Mouse (Mus musculus): ENCODE measurements around the gene Prdm2. TPM values are rescaled to one million over a fixed set of nuclear protein-coding genes. Genes with fewer than 3 reads are reported as not detected.

Gene Prdm2
- polyA plus RNA-seq, 1 experiment from 2014 or later: 7.0 TPM

DNA sequence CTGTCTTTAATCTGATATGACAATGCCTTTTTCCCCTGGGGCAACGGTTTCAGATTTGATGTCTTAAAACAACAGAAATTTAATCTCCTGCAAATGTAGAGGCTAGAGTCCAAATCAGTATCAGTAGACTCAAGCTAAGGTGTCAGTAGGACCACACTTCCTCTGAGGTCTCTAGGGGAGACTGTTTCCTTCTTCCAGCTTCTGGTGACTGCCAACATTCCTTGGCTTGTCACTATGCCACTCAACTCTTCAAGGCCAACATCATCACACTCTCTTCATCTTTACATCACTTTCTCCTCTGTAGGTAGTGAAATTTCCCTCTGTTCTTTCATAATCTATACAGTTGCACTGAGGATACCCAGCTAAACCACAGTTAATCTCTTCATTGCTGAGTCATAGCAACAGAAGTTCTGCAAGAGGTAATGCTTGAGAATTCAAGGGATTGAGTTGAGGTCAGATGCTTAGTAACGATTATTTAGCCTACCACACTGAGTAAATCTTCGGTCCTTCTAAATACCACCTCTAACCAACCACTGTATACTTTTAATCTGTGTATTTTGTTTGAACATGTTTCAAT lies 1.5 kb upstream of the Prdm2 start:
- Histone ChIP-seq H3K36me3 (ENCODE audit: control insufficient read depth, insufficient read depth, low read length) (no peaks in the 10 kb centered on the region), H3K4me2 (ENCODE audit: low read depth, low read length) (no peak overlapping the region), H3K9me3 (ENCODE audit: control insufficient read depth, low read length) (no peaks in the 10 kb centered on the region), H3K4me1 (ENCODE audit: control insufficient read depth, insufficient read depth, low read length) (peaks cover 8% of the 10 kb centered on the region; the same call in 1 of the 2 replicates), H3K27ac (ENCODE audit: low read length) (no peak overlapping the region), H3K9ac (ENCODE audit: low read depth, low read length) (no peak overlapping the region), H3K4me3 (ENCODE audit: low read length) (no peak overlapping the region), H3K27me3 (replicated peaks; ENCODE audit: control insufficient read depth, insufficient read depth, low read length) (no peaks in the 10 kb centered on the region)
- ATAC-seq: no peak
- 88% methylated on average over 3 of the region's 3 CpGs for WGBS

- no peak overlapping the region for H3K9ac ChIP-seq (ENCODE audit: low read depth, low read length)
- no peaks in the 10 kb centered on the region for H3K27me3 ChIP-seq (replicated peaks; ENCODE audit: control insufficient read depth, insufficient read depth, low read length)
- 84% methylated on average over 4 of the region's 4 CpGs for WGBS
- H3K36me3 ChIP-seq (ENCODE audit: control insufficient read depth, insufficient read depth, low read length): no peaks in the 10 kb centered on the region
- peaks cover 8% of the 10 kb centered on the region; the same call in 1 of the 2 replicates for H3K4me1 ChIP-seq (ENCODE audit: control insufficient read depth, insufficient read depth, low read length)
- no peaks in the 10 kb centered on the region for H3K9me3 ChIP-seq (ENCODE audit: control insufficient read depth, low read length)
- no peak overlapping the region for H3K27ac ChIP-seq (ENCODE audit: low read length)
- ATAC-seq: no peak
- H3K4me2 ChIP-seq (ENCODE audit: low read depth, low read length): no peak overlapping the region
- H3K4me3 ChIP-seq (ENCODE audit: low read length): no peak overlapping the region
Observed at GRCm38 (mm10) chr4:143213571-143213970, 776 bp upstream of the Prdm2 start.

- WGBS: 98% methylated on average over 3 of the region's 3 CpGs
- Histone ChIP-seq H3K27me3 (replicated peaks; ENCODE audit: control insufficient read depth, insufficient read depth, low read length) (no peaks in the 10 kb centered on the region), H3K36me3 (ENCODE audit: control insufficient read depth, insufficient read depth, low read length) (no peaks in the 10 kb centered on the region), H3K9ac (ENCODE audit: low read depth, low read length) (peak overlapping the region; percentile 95; the same call in 1 of the 2 replicates), H3K27ac (ENCODE audit: low read length) (no peak overlapping the region), H3K4me1 (ENCODE audit: control insufficient read depth, insufficient read depth, low read length) (peaks cover 8% of the 10 kb centered on the region; the same call in 1 of the 2 replicates), H3K9me3 (ENCODE audit: control insufficient read depth, low read length) (no peaks in the 10 kb centered on the region), H3K4me3 (ENCODE audit: low read length) (peak overlapping the region; percentile 87; the same call in 1 of the 2 replicates), H3K4me2 (ENCODE audit: low read depth, low read length) (peak overlapping the region; percentile 93)
- peak; percentile 19 for ATAC-seq
Observed at GRCm38 (mm10) chr4:143213175-143213479, 332 bp upstream of the Prdm2 start.

DNA sequence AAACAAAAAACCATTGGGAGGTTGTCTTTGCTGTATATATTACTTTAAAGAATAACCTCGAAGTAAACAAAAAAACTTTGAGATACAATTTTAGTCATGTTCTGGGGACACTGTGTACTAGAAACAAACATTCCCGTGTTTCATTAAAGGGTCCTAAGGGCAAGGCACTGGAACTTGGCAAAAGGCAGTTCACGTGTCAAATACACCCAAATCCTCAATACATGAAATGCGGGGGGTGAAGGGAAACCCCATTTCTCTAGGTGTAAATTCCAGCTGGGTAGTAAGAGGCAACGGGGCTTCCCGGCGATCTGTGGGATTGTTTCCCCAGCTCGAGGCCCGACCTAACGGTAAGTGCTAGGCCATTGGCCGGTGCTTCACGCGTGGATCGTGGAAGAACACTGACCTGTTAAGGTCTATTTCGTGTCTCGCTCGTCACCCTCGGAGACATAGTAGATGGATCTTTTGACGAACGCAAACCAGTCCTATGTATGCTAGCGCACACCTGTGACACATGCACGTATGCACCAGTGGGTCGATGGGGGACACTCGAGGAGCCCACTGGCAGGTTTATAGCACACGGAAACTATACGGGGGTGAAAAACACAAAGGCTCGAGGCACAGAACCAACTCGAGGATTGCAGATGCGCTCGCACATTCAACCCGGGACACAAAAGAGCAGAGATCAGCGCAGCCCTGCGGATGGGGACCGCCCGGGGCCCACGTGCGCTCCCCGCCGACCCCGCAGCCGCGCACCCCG lies 1.0 kb downstream of the Prdm2 start:
- Histone ChIP-seq H3K36me3 (ENCODE audit: control insufficient read depth, insufficient read depth, low read length) (no peaks in the 10 kb centered on the region), H3K27me3 (replicated peaks; ENCODE audit: control insufficient read depth, insufficient read depth, low read length) (no peaks in the 10 kb centered on the region), H3K4me3 (ENCODE audit: low read length) (peak overlapping the region; percentile 87), H3K9me3 (ENCODE audit: control insufficient read depth, low read length) (no peaks in the 10 kb centered on the region), H3K4me2 (ENCODE audit: low read depth, low read length) (peak overlapping the region; percentile 93), H3K9ac (ENCODE audit: low read depth, low read length) (peak overlapping the region; percentile 95), H3K27ac (ENCODE audit: low read length) (peak overlapping the region; percentile 82), H3K4me1 (ENCODE audit: control insufficient read depth, insufficient read depth, low read length) (peaks cover 8% of the 10 kb centered on the region; the same call in 1 of the 2 replicates)
- 6% methylated on average over 43 of the region's 43 CpGs for WGBS
- ATAC-seq: peak; percentile 76

DNA sequence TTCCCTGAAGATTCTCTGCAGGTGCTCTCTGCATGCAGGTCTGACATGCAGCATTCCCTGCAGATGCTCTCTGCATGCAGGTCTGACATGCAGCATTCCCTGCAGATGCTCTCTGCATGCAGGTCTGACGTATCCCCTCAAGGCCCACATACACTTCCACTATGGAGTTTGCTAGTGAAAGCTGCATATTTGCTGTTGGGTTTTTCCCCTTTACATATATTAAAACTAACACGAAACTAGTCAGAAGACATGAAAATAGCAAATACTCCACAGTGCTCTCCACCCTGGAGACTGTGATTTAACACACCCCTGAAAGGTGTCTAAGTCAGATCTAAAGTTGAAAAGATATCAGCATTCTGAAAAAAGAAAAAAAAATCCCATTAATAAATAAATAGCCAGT lies 2.8 kb downstream of the Prdm2 start:
- H3K4me2 ChIP-seq (ENCODE audit: low read depth, low read length): no peak overlapping the region
- 79% methylated on average over 2 of the region's 2 CpGs for WGBS
- H3K36me3 ChIP-seq (ENCODE audit: control insufficient read depth, insufficient read depth, low read length): no peaks in the 10 kb centered on the region
- ATAC-seq: no peak
- H3K27me3 ChIP-seq (replicated peaks; ENCODE audit: control insufficient read depth, insufficient read depth, low read length): no peaks in the 10 kb centered on the region
- H3K4me3 ChIP-seq (ENCODE audit: low read length): no peak overlapping the region
- H3K9me3 ChIP-seq (ENCODE audit: control insufficient read depth, low read length): no peaks in the 10 kb centered on the region
- H3K4me1 ChIP-seq (ENCODE audit: control insufficient read depth, insufficient read depth, low read length): peaks cover 8% of the 10 kb centered on the region; the same call in 1 of the 2 replicates
- no peak overlapping the region for H3K27ac ChIP-seq (ENCODE audit: low read length)
- no peak overlapping the region for H3K9ac ChIP-seq (ENCODE audit: low read depth, low read length)

DNA sequence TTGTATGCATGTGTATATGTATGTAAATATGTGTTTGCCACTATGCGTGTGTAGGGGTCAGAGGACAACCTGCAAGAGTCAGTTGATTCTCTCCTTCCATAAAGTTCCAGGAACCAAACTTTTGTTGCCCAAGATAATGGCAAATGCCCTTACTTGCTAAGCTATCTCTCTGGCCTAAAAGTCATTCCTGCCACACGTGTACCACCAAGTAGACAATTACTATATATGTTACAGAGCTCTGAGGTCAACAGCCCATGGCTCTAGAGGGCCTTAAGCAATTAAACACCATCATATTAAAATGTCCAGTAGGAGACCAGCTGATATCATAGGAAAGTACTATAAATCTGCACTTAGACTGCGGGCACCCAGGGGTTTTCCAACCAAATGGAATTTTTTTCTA lies 10.1 kb downstream of the Prdm2 start:
- Histone ChIP-seq H3K9ac (ENCODE audit: low read depth, low read length) (no peak overlapping the region), H3K27me3 (replicated peaks; ENCODE audit: control insufficient read depth, insufficient read depth, low read length) (no peaks in the 10 kb centered on the region), H3K4me3 (ENCODE audit: low read length) (no peak overlapping the region), H3K9me3 (ENCODE audit: control insufficient read depth, low read length) (no peaks in the 10 kb centered on the region), H3K4me2 (ENCODE audit: low read depth, low read length) (no peak overlapping the region), H3K27ac (ENCODE audit: low read length) (no peak overlapping the region), H3K4me1 (ENCODE audit: control insufficient read depth, insufficient read depth, low read length) (0 out of 2 replicates have a peak, but pooled peaks cover 2% of the 10 kb centered on the region), H3K36me3 (ENCODE audit: control insufficient read depth, insufficient read depth, low read length) (no peaks in the 10 kb centered on the region)
- no peak for ATAC-seq
- 73% methylated on average over 3 of the region's 3 CpGs for WGBS

DNA sequence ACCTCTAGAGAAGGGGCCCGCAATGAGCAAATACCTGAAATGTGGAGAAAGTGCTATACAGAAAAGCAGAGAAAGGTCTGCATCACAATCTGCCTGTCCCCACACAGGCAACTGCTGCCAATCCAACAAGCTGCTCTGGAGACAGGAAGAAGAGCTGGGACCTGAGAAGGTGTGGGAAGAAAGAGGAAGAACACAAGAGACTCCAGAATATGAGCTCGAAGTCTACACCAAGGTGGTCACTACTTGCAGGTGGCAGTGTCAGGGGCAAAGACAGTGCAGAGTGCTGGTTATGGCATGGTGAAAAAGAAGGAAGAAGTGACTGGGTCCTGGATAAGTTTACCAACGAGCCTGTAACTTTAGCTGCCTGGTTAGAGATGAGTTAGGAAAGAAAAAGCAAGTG lies 14.4 kb downstream of the Prdm2 start:
- ATAC-seq: no peak

DNA sequence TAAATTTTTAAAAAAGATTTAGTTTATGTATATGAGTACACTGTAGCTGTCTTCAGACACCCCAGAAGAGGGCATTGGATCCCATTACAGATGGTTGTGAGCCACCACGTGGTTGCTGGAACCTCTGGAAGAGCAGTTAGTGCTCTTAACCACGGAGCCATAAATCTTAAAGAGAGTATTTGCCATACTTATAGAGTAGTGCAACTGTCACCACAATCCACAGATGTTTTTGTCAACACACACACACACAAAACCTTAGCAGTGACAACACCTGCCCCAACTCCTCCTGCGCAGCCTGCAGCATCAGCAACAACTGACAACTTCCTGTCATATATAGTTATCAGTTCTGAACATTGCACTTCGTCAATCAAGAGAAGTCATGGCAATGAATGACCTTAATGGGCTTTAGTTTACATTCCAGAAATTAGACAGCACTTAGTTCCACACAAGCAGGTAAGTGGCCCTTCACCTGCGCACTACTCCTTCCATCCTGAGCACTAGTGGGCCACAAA lies 14.9 kb downstream of the Prdm2 start:
- Histone ChIP-seq H3K4me2 (ENCODE audit: low read depth, low read length) (no peak overlapping the region), H3K27ac (ENCODE audit: low read length) (no peak overlapping the region), H3K9ac (ENCODE audit: low read depth, low read length) (no peak overlapping the region), H3K36me3 (ENCODE audit: control insufficient read depth, insufficient read depth, low read length) (no peaks in the 10 kb centered on the region), H3K27me3 (replicated peaks; ENCODE audit: control insufficient read depth, insufficient read depth, low read length) (no peaks in the 10 kb centered on the region), H3K4me1 (ENCODE audit: control insufficient read depth, insufficient read depth, low read length) (0 out of 2 replicates have a peak, but pooled peaks cover 2% of the 10 kb centered on the region), H3K9me3 (ENCODE audit: control insufficient read depth, low read length) (no peaks in the 10 kb centered on the region), H3K4me3 (ENCODE audit: low read length) (no peak overlapping the region)
- ATAC-seq: no peak
- WGBS: 71% methylated on average over 5 of the region's 5 CpGs

More for the DNA sequence above, 14.4 kb downstream of the Prdm2 start:
- Histone ChIP-seq H3K27me3 (replicated peaks; ENCODE audit: control insufficient read depth, insufficient read depth, low read length) (no peaks in the 10 kb centered on the region), H3K4me2 (ENCODE audit: low read depth, low read length) (no peak overlapping the region), H3K9ac (ENCODE audit: low read depth, low read length) (no peak overlapping the region), H3K9me3 (ENCODE audit: control insufficient read depth, low read length) (no peaks in the 10 kb centered on the region), H3K4me3 (ENCODE audit: low read length) (no peak overlapping the region), H3K36me3 (ENCODE audit: control insufficient read depth, insufficient read depth, low read length) (no peaks in the 10 kb centered on the region), H3K4me1 (ENCODE audit: control insufficient read depth, insufficient read depth, low read length) (0 out of 2 replicates have a peak, but pooled peaks cover 2% of the 10 kb centered on the region), H3K27ac (ENCODE audit: low read length) (no peak overlapping the region)
- 70% methylated on average over 3 of the region's 3 CpGs for WGBS

- no peak overlapping the region for H3K4me3 ChIP-seq (ENCODE audit: low read length)
- no peaks in the 10 kb centered on the region for H3K27me3 ChIP-seq (replicated peaks; ENCODE audit: control insufficient read depth, insufficient read depth, low read length)
- H3K27ac ChIP-seq (ENCODE audit: low read length): no peak overlapping the region
- no peaks in the 10 kb centered on the region for H3K9me3 ChIP-seq (ENCODE audit: control insufficient read depth, low read length)
- WGBS: 69% methylated on average over 5 of the region's 5 CpGs
- no peaks in the 10 kb centered on the region for H3K36me3 ChIP-seq (ENCODE audit: control insufficient read depth, insufficient read depth, low read length)
- H3K4me1 ChIP-seq (ENCODE audit: control insufficient read depth, insufficient read depth, low read length): peaks cover 16% of the 10 kb centered on the region
- ATAC-seq: no peak
- H3K9ac ChIP-seq (ENCODE audit: low read depth, low read length): no peak overlapping the region
- H3K4me2 ChIP-seq (ENCODE audit: low read depth, low read length): no peak overlapping the region
Observed at GRCm38 (mm10) chr4:143194328-143194727, 18.5 kb downstream of the Prdm2 start.

Measured in intestine, embryonic 16.5 days (tissue).